Comparison of ENCODE assay signal across 8 mouse cellular contexts in genomic region chr9:48586332-48586731, GRCm38 (mm10). TPM values are rescaled to one million over a fixed set of nuclear protein-coding genes. Genes with fewer than 3 reads are reported as not detected.
A peak's percentile ranks its signal among the peaks of the same experiment; 100 is the strongest.
DNase-seq lines count a peak whose midpoint lies in the region; ATAC-seq lines count a peak whose summit lies in the region.
"Had no signal": no experiment of that assay in that cellular context is flagged by ENCODE, and none has a peak within 500 bp of the region (broad histone marks: within the 10 kb centered on the region; RNA-seq: fewer than 3 reads in every experiment).

No protein-coding gene starts in this region.

- no peaks in the 10 kb centered on the region for H3K27me3 ChIP-seq in midbrain, embryonic 11.5 days (ENCODE audit: control insufficient read depth, insufficient read depth, low read length)
- no peaks in the 10 kb centered on the region for H3K27me3 ChIP-seq in midbrain, embryonic 15.5 days (replicated peaks)
- H3K27me3 ChIP-seq: heart, embryonic 15.5 days had no signal

- no peaks in the 10 kb centered on the region for H3K9me3 ChIP-seq in midbrain, embryonic 11.5 days (ENCODE audit: control insufficient read depth, low read length)
- H3K9me3 ChIP-seq in midbrain, embryonic 15.5 days, result no peaks in the 10 kb centered on the region
- H3K9me3 ChIP-seq: heart, embryonic 15.5 days had no signal

- DNase-seq in midbrain, embryonic 11.5 days (ENCODE audit: low spot score, missing footprints), result peak; percentile 92
- DNase-seq in adrenal gland, adult 2 months, result peak; percentile 40
- peak; percentile 49 for DNase-seq in embryo, embryonic 9.5 days (ENCODE audit: extremely low spot score)
- DNase-seq in kidney, postnatal 10 days, result peak; percentile 82
- peak; percentile 26 to 47 for DNase-seq in lung, adult 18-20 months
- peak; percentile 80 to 86 for DNase-seq in right cerebral cortex, postnatal 10 days (ENCODE audit: low spot score in 2 of 2)

- H3K9ac ChIP-seq in midbrain, embryonic 11.5 days (ENCODE audit: low read length), result no peak overlapping the region
- H3K9ac ChIP-seq in midbrain, embryonic 15.5 days, result no peak overlapping the region
- H3K9ac ChIP-seq: heart, embryonic 15.5 days had no signal

- H3K4me1 ChIP-seq in midbrain, embryonic 11.5 days (ENCODE audit: control insufficient read depth, insufficient read depth, low read length), result no peaks in the 10 kb centered on the region; the same call in 1 of the 2 replicates
- no peaks in the 10 kb centered on the region for H3K4me1 ChIP-seq in midbrain, embryonic 15.5 days
- H3K4me1 ChIP-seq: heart, embryonic 15.5 days had no signal

- H3K27ac ChIP-seq in midbrain, embryonic 11.5 days (ENCODE audit: low read depth, low read length), result no peak overlapping the region
- no peak overlapping the region for H3K27ac ChIP-seq in midbrain, embryonic 15.5 days
- H3K27ac ChIP-seq: heart, embryonic 15.5 days had no signal

- no peak overlapping the region for H3K4me3 ChIP-seq in midbrain, embryonic 11.5 days (ENCODE audit: low read depth, low read length)
- no peak overlapping the region for H3K4me3 ChIP-seq in midbrain, embryonic 15.5 days
- H3K4me3 ChIP-seq: heart, embryonic 15.5 days had no signal

- no peak overlapping the region for H3K4me2 ChIP-seq in midbrain, embryonic 11.5 days
- H3K4me2 ChIP-seq in midbrain, embryonic 15.5 days, result no peak overlapping the region
- H3K4me2 ChIP-seq: heart, embryonic 15.5 days had no signal

- H3K36me3 ChIP-seq in midbrain, embryonic 11.5 days (ENCODE audit: control insufficient read depth, insufficient read depth, low read length), result no peaks in the 10 kb centered on the region
- no peaks in the 10 kb centered on the region for H3K36me3 ChIP-seq in midbrain, embryonic 15.5 days (replicated peaks)
- H3K36me3 ChIP-seq: heart, embryonic 15.5 days had no signal

- WGBS in midbrain, embryonic 11.5 days, result 10% methylated on average over 4 of the region's 4 CpGs
- WGBS in midbrain, embryonic 15.5 days, result 8% methylated on average over 4 of the region's 4 CpGs

- ATAC-seq in midbrain, embryonic 11.5 days (ENCODE audit: low FRiP score), result no peak
- no peak for ATAC-seq in midbrain, embryonic 15.5 days (replicated peaks)

RNA-seq across cellular contexts. Expression of gene Nnmt, which starts 18.6 kb away (rescaled TPM):
- polyA plus RNA-seq in midbrain, embryonic 11.5 days (2014; fragmentation: Nextera tagmentation; extraction: Ambion mirVana), result 0.94 and 1.2 TPM in 2 replicates
- polyA plus RNA-seq in midbrain, embryonic 15.5 days (2015; fragmentation: Nextera tagmentation; extraction: Ambion mirVana), result 1.4 and 2.4 TPM in 2 replicates
- total RNA-seq in adrenal gland, adult 2 months (2021), result 100 to 1,000 TPM in 1 of 2 experiments, 10 to 100 TPM in 1; 25.8 to 147 TPM
- polyA plus RNA-seq in adrenal gland, adult 2 months (2012; rRNA removed), result 4.1 and 9.5 TPM in 2 replicates

Comparison
In these comparisons a context has a peak if more than half of its experiments do, and no peak if none do; other contexts are left out.
1. DNase-seq: peak in every context shown above with its lines; median percentile 92 in midbrain, embryonic 11.5 days; 83 in right cerebral cortex, postnatal 10 days; 82 in kidney, postnatal 10 days; 49 in embryo, embryonic 9.5 days; 40 in adrenal gland, adult 2 months; 36 in lung, adult 18-20 months.